Mouse (Mus musculus) duodenum, adult 2 months (tissue): ENCODE measurements around the gene Igf2bp1. TPM values are rescaled to one million over a fixed set of nuclear protein-coding genes. Genes with fewer than 3 reads are reported as not detected.

Experiments
- polyA plus RNA-seq: library from polyadenylated mRNA; depleted of rRNA; stranded (reverse); fragments of >200 nt; gene quantifications from 2 replicates; pipeline ENCODE4 v1.2.3, GENCODE M21; 2012; ENCODE audit warnings: low replicate concordance; rRNA removed

Igf2bp1 gene
- 0.01 TPM in 1 of 2 replicates, not detected in the other for polyA plus RNA-seq

DNA sequence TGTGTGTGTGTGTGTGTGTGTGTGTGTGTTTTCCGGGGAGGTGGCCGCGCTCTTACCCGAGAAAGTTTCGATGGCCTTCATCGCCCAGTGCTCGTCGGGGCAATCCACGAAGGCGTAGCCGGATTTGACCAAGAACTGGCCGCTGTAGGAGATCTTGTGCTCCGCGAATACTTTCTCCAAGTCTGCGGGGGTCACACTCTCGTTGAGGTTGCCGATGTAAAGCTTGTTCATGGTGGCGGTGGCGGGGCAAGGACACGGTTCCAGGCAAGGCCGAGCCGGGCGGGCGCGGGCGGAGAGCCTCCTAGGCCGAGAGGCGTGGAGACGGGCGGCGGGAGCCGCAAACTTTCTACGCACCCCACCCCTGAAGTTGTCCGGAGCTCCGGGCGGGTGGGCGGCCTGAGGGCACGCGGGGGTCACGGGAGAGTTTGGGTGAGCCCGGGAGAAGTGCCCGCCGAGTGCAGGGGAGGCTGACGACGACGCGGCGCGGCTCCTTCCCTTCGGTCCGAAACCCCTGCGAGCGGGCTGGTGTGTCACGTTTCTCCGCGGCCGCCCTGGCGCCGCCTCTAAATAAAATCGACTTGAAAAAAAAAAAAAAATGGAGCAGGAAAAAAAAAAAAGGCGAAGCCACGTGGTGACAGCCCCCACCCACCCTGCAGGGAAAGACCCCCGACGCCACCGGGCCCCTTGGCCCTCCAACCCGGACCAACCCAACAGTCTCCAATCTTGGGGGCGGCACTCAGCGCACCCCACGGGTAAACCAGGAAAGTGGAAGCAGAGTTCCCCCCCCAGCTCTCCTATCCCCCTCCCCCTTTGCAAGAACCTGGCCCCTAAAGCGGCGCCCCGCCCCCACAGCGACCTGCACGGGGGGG lies at the start of gene Igf2bp1:
Gene Igf2bp1 (minus strand): TSS at position 538 of the 869 bp plus-strand sequence.

DNA sequence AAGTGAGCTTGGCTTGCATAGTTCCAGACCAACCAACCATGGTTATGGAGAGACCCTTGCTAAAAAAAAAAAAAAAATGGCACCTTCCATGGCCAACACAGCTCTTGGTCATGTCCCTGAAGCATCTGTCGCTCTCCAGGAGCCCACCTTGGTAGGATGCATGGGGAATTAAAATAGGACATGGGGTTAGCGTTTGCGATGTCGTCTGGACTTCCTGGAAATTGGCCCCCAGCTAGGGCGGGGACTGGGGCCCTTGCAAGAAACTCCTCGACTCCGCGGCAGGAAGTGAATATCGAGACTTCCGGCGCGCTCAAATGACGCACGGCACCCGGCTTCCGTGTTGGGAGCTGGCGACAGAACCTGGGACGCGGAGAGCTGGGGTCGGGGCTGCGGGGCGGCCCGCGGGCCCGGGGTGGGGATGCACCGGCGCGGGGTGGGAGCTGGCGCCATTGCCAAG lies 28.9 kb upstream of the Igf2bp1 start, which contains the start of gene Snf8:
Gene Snf8 (plus strand): TSS at position 290 of the 457 bp plus-strand sequence.

DNA sequence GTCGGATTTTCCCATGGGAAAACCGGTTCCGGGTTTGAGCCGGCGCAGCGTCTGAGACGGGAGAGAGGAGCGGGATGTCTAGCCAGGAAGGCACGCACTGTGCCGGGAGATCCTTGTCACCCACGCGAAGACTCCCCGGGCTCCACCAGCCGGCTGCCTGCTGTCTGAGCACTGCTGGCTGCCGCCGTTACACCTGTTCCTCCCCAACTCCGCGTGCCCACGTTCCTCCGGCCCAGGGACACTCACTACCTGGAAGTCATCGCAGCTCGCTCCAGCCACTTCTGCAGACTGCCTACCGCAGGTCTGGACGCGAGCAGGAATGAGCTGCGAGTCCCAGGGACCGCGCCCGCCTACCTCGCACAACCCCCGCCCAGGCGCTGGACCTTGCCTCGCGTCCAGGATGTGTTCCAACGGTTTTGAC lies 91.2 kb downstream of the Igf2bp1 start, which contains the start of gene B4galnt2:
Gene B4galnt2 (minus strand): TSS at position 321 of the 421 bp plus-strand sequence.

Other genes starting within 250 kb of the Igf2bp1 start
- gene Phospho1, start 181.4 kb downstream of the Igf2bp1 start, polyA plus RNA-seq = 448 and 683 TPM in 2 replicates
- gene Gngt2, start 168.7 kb downstream of the Igf2bp1 start, polyA plus RNA-seq = 0.74 and 4.5 TPM in 2 replicates
- gene Abi3, start 163.5 kb downstream of the Igf2bp1 start, polyA plus RNA-seq = 37.9 and 75.9 TPM in 2 replicates
- 60.2 and 69.6 TPM in 2 replicates for gene B4galnt2, start 91.0 kb downstream of the Igf2bp1 start, polyA plus RNA-seq
- gene Gip, start 18.6 kb upstream of the Igf2bp1 start, polyA plus RNA-seq = 29.2 and 58.2 TPM in 2 replicates
- 12.5 and 20.3 TPM in 2 replicates for gene Snf8, start 28.9 kb upstream of the Igf2bp1 start, polyA plus RNA-seq
- 13.4 and 17.6 TPM in 2 replicates for gene Ube2z, start 59.4 kb upstream of the Igf2bp1 start, polyA plus RNA-seq
- gene Atp5g1, start 69.7 kb upstream of the Igf2bp1 start, polyA plus RNA-seq = 1,425 and 1,729 TPM in 2 replicates
- gene Calcoco2, start 106.0 kb upstream of the Igf2bp1 start, polyA plus RNA-seq = not detected in 2 replicates
- 0.18 TPM in 1 of 2 replicates, not detected in the other for gene Ttll6, start 127.8 kb upstream of the Igf2bp1 start, polyA plus RNA-seq
- 0.04 and 0.38 TPM in 2 replicates for gene Hoxb13, start 188.4 kb upstream of the Igf2bp1 start, polyA plus RNA-seq